Mouse (Mus musculus) liver, embryonic 16.5 days (tissue): ENCODE data around the gene Map2k5. TPM values are rescaled to one million over a fixed set of nuclear protein-coding genes. Genes with fewer than 3 reads are reported as not detected.

Experiments
- ATAC-seq: fragments of 200-750 bp; cut with Nextera tagmentation; 2 replicates; pipeline ENCODE4 v1.8.0; 2017; ENCODE audit warnings: low read depth, mild to moderate bottlenecking, moderate number of reproducible peaks, moderate library complexity
- H3K27ac ChIP-seq: fragments of 300-500 bp; sonication (generic); 2 replicates; pipeline ENCODE4 v1.5.1; 2014; ENCODE audit warnings: mild to moderate bottlenecking, low read length
- H3K27me3 ChIP-seq: fragments of 300-500 bp; sonication (generic); 2 replicates; pipeline ENCODE4 v1.6.1; 2014; ENCODE audit warnings: low read depth, low read length, mixed read lengths; ENCODE audit not compliant: control insufficient read depth, insufficient read depth
- H3K36me3 ChIP-seq: fragments of 300-500 bp; sonication (generic); 2 replicates; pipeline ENCODE4 v1.6.1; 2014; ENCODE audit warnings: mild to moderate bottlenecking; ENCODE audit not compliant: control insufficient read depth, insufficient read depth
- H3K4me1 ChIP-seq: fragments of 300-500 bp; sonication (generic); 2 replicates; pipeline ENCODE4 v1.6.1; 2014; ENCODE audit warnings: low read depth, low read length, mixed read lengths; ENCODE audit not compliant: control insufficient read depth
- H3K4me2 ChIP-seq: fragments of 300-500 bp; sonication (generic); 2 replicates; pipeline ENCODE4 v1.6.1; 2014; ENCODE audit warnings: low read depth, low read length, mixed read lengths
- H3K4me3 ChIP-seq: fragments of 300-500 bp; sonication (generic); 2 replicates; pipeline ENCODE4 v1.5.1; 2014; ENCODE audit warnings: low read depth, mild to moderate bottlenecking, low read length
- H3K9ac ChIP-seq: fragments of 300-500 bp; sonication (generic); 2 replicates; pipeline ENCODE4 v1.6.1; 2014; ENCODE audit warnings: low read depth, low read length
- H3K9me3 ChIP-seq: fragments of 300-500 bp; sonication (generic); replicated peaks from 2 replicates; pipeline ENCODE4 v1.6.1; 2016; ENCODE audit warnings: low read length; ENCODE audit not compliant: control insufficient read depth
- WGBS: fragments of 180-500 bp; shearing (Covaris S2); extraction: QIAGEN DNeasy Blood & Tissue Kit; methylation state at CpG from one replicate; pipeline ENCODE4 v1.1.7; 2014; ENCODE audit not compliant: insufficient replicate concordance; 5-methylcytosine and 5-hydroxymethylcytosine counted together
- polyA plus RNA-seq: library from polyadenylated mRNA; unstranded; fragments of >200 nt; fragmentation: Nextera tagmentation; extraction: Ambion mirVana; gene quantifications from 2 replicates; pipeline ENCODE4 v1.2.1, GENCODE M21; 2015

Map2k5 gene
- polyA plus RNA-seq, 1 experiment from 2014 or later: 7.7 TPM

- Histone ChIP-seq H3K4me1 (peaks cover 3% of the 10 kb centered on the region), H3K9ac (no peak overlapping the region), H3K9me3 (no peaks in the 10 kb centered on the region), H3K4me3 (no peak overlapping the region), H3K27me3 (peaks cover 100% of the 10 kb centered on the region), H3K36me3 (no peaks in the 10 kb centered on the region), H3K4me2 (no peak overlapping the region), H3K27ac (no peak overlapping the region)
- WGBS: 2% methylated on average over 9 of the region's 9 CpGs
- ATAC-seq: no peak
Measured at GRCm38 (mm10) chr9:63140211-63140610, 237.5 kb downstream of the Map2k5 start.

DNA sequence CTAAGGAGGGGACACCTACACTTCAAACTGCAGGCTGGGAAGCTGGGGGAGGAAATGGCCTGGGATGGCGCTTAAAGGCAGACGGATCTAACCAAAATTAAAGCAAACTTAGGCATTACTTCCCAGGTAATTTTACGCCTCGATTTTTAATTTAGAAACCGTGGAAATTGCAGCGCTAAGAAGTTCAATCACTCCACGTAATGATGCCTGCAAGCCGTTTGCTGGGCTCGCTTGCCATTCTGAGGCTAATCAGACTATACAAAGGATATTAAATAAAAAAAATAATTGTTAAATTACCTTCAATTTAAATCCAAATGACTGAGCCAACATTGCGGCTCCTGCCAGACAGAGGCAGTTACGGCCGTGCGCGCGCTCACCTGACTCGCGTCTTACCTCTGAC is 238.0 kb downstream of the Map2k5 start:
- H3K9me3 ChIP-seq: no peaks in the 10 kb centered on the region
- H3K4me3 ChIP-seq: no peak overlapping the region
- H3K27ac ChIP-seq: no peak overlapping the region
- WGBS: 6% methylated on average over 17 of the region's 17 CpGs
- no peak for ATAC-seq
- peaks cover 3% of the 10 kb centered on the region for H3K4me1 ChIP-seq
- H3K36me3 ChIP-seq: no peaks in the 10 kb centered on the region
- H3K4me2 ChIP-seq: no peak overlapping the region
- H3K27me3 ChIP-seq: peaks cover 100% of the 10 kb centered on the region
- no peak overlapping the region for H3K9ac ChIP-seq

GRCm38 (mm10) chr9:63138481-63138967 is 239.2 kb downstream of the Map2k5 start:
- H3K4me2 ChIP-seq: no peak overlapping the region; the same call in 1 of the 2 replicates
- WGBS: 2% methylated on average over 31 of the region's 31 CpGs
- no peak overlapping the region for H3K4me3 ChIP-seq

GRCm38 (mm10) chr9:63137615-63137915 is 240.1 kb downstream of the Map2k5 start:
- Histone ChIP-seq H3K9me3 (no peaks in the 10 kb centered on the region), H3K9ac (no peak overlapping the region), H3K4me2 (no peak overlapping the region), H3K36me3 (no peaks in the 10 kb centered on the region), H3K27me3 (peaks cover 97% of the 10 kb centered on the region), H3K4me3 (no peak overlapping the region), H3K4me1 (peaks cover 3% of the 10 kb centered on the region), H3K27ac (no peak overlapping the region)
- ATAC-seq: no peak
- WGBS: 5% methylated on average over 6 of the region's 6 CpGs

More at GRCm38 (mm10) chr9:63138481-63138967, 239.2 kb downstream of the Map2k5 start:
- no peak for ATAC-seq
- Histone ChIP-seq H3K4me1 (peaks cover 3% of the 10 kb centered on the region), H3K9me3 (no peaks in the 10 kb centered on the region), H3K36me3 (no peaks in the 10 kb centered on the region), H3K27ac (no peak overlapping the region), H3K9ac (no peak overlapping the region), H3K27me3 (peaks cover 100% of the 10 kb centered on the region)

DNA sequence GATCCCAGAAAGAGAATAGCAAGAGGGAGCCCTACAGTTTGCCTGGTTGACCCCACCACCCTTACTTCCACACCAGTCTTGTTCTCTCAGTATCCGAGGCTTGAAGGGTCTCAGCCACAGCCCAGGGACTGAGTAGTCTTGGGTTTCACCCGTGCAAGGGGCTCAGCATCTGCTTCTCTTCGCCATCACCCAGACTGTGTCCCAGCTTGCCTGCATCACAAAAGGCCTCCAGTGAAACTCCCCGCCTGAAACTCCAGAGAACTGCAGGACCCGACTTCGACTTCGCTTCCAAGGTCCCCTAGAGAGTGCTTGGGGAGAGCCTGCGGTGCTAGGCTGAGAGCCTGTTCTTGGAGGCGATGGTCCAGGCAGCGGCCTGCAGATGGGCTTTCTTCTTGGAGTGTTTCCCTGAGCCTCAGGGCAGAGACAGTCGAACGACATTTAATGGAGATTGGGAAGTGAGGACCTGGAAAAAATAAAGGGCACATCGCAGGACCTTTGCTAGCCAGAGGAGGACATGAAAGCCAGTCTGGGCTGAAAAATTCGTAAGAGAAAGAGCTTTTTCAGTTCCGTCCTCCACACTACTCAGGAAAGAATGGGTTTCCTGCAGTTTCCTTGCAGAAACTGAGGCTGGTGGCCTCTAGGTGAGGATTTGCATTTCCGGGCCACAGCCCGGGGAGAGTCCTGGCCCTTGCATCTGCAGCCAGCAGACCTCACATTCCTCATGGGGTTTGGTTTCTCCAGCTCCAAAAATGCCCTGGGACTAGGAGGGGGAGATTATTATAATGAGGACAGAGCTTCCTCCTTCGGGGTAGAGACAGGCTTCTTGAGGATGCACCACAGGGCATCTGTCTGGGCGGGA is 240.7 kb downstream of the Map2k5 start:
- WGBS: 4% methylated on average over 19 of the region's 19 CpGs

DNA sequence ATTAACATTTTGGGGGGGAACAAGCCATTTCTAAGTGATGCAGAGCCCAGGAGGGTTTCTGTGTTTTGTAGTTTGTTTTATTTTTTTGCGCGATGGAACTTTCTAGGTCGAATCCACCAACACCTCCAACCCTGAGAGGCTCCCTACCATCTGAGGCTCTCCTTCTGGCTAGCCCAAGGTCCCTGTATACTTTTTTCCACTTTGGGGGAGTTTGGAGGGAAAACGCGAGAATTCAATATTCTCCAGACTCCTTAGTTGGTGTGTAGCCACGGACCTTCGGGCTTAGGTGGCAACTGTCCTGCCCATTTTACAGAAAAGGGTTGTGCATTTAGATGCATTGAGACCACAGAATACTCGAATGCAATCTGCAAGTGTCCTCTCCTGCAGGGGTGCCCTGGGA is 241.5 kb downstream of the Map2k5 start:
- Histone ChIP-seq H3K4me3 (no peak overlapping the region), H3K4me1 (peaks cover 3% of the 10 kb centered on the region), H3K36me3 (no peaks in the 10 kb centered on the region), H3K4me2 (no peak overlapping the region), H3K27ac (no peak overlapping the region), H3K9me3 (no peaks in the 10 kb centered on the region), H3K27me3 (peaks cover 95% of the 10 kb centered on the region), H3K9ac (no peak overlapping the region)
- ATAC-seq: no peak
- WGBS: 6% methylated on average over 8 of the region's 8 CpGs

More for the DNA sequence above, 240.7 kb downstream of the Map2k5 start:
- Histone ChIP-seq H3K4me2 (no peak overlapping the region), H3K36me3 (no peaks in the 10 kb centered on the region), H3K4me1 (peaks cover 3% of the 10 kb centered on the region), H3K9ac (no peak overlapping the region), H3K9me3 (no peaks in the 10 kb centered on the region), H3K4me3 (no peak overlapping the region), H3K27ac (no peak overlapping the region), H3K27me3 (peaks cover 96% of the 10 kb centered on the region)
- no peak for ATAC-seq

- peaks cover 3% of the 10 kb centered on the region for H3K4me1 ChIP-seq
- H3K27ac ChIP-seq: no peak overlapping the region
- no peaks in the 10 kb centered on the region for H3K9me3 ChIP-seq
- H3K9ac ChIP-seq: no peak overlapping the region
- no peak for ATAC-seq
- peak overlapping the region; percentile 21 for H3K4me2 ChIP-seq
- WGBS: 1% methylated on average over 16 of the region's 16 CpGs
- peak overlapping the region; percentile 13 for H3K4me3 ChIP-seq
- H3K27me3 ChIP-seq: peaks cover 91% of the 10 kb centered on the region
- H3K36me3 ChIP-seq: no peaks in the 10 kb centered on the region
Measured at GRCm38 (mm10) chr9:63135801-63136200, 241.9 kb downstream of the Map2k5 start.

GRCm38 (mm10) chr9:63135356-63135755 is 242.3 kb downstream of the Map2k5 start:
- peak overlapping the region; percentile 21 for H3K4me2 ChIP-seq
- peak overlapping the region; percentile 13; the same call in 1 of the 2 replicates for H3K4me3 ChIP-seq

GRCm38 (mm10) chr9:63133659-63134058 is 244.0 kb downstream of the Map2k5 start:
- Histone ChIP-seq H3K4me3 (peak overlapping the region; percentile 42), H3K27ac (no peak overlapping the region), H3K9me3 (no peaks in the 10 kb centered on the region), H3K4me2 (peak overlapping the region; percentile 65), H3K27me3 (peaks cover 70% of the 10 kb centered on the region), H3K9ac (no peak overlapping the region; the same call in 1 of the 2 replicates), H3K4me1 (peaks cover 3% of the 10 kb centered on the region), H3K36me3 (no peaks in the 10 kb centered on the region)
- ATAC-seq: no peak
- WGBS: 8% methylated on average over 6 of the region's 6 CpGs

More at GRCm38 (mm10) chr9:63135356-63135755, 242.3 kb downstream of the Map2k5 start:
- peaks cover 87% of the 10 kb centered on the region for H3K27me3 ChIP-seq
- H3K9me3 ChIP-seq: no peaks in the 10 kb centered on the region
- WGBS: 6% methylated on average over 11 of the region's 11 CpGs
- peaks cover 3% of the 10 kb centered on the region for H3K4me1 ChIP-seq
- no peak for ATAC-seq
- no peak overlapping the region for H3K9ac ChIP-seq
- no peak overlapping the region for H3K27ac ChIP-seq
- no peaks in the 10 kb centered on the region for H3K36me3 ChIP-seq
